Comparison of ENCODE assay signal across 10 mouse cellular contexts in the genomic region with DNA sequence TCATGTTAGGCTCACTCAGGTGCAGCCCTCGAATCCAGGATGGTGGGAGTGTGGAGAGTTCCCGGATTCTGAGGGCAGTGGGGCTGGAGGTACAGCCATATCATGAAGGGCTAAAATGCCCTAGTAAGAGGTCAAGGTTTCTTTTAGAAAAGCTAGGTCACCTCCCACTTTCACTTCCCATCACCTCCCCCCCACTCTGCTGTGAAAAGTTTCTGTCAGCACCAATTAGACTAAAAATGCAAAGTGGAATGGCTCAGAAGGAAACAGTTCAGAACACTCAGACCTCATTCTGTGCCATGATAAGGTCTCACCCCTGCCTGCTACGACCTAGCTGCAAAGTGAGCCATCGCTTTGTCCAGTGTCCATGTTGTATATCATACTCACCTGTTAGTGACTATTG.
"Had no signal": no experiment of that assay in that cellular context is flagged by ENCODE, and none has a peak within 500 bp of the region (broad histone marks: within the 10 kb centered on the region; RNA-seq: fewer than 3 reads in every experiment).

No protein-coding gene starts in this region.

- ATAC-seq: intestine, embryonic 16.5 days; lung, postnatal 0 days had no signal

- DNase-seq: kidney, adult 18-20 months; kidney, adult 9 months; kidney, postnatal 14 days; kidney, postnatal 4 days; liver, embryonic 13.5 days; lung, embryonic 14.5 days; midbrain, embryonic 14.5 days; thymus, postnatal 25 days had no signal
